Mouse (Mus musculus): ENCODE measurements at regions not wholly inside any gene's neighbourhood (a gene's known extent, or its start where the extent isn't known, plus 50 kb on each side); places are given as distances from the start of the nearest gene placed in this dataset.

- TF ChIP-seq CTCF (IDR thresholded peaks at IDR 0.05; ENCODE audit: low read depth) (no peak), EP300 (IDR thresholded peaks at IDR 0.05; ENCODE audit: low read depth) (no peak)
Observed at GRCm38 (mm10) chr7:83289915-83290773, 294.6 kb upstream of the Tmc3 start.
